ENCODE assay signal across 27 mouse cellular contexts in genomic region chr10:99555021-99555420, GRCm38 (mm10).
"Had no signal": no experiment of that assay in that cellular context is flagged by ENCODE, and none has a peak within 500 bp of the region (broad histone marks: within the 10 kb centered on the region; RNA-seq: fewer than 3 reads in every experiment).

No protein-coding gene starts in this region.

- DNase-seq: cerebellum, adult 18-20 months; cerebellum, adult 2 months; cerebellum, adult 8-10 months; cerebellum, adult 9-10 months; cerebellum, adult 9-11 months; cerebellum, postnatal 10 days; cerebellum, postnatal 14 days; cerebellum, postnatal 25 days; cerebellum, postnatal 36 days; embryo, embryonic 11 days; forebrain, postnatal 0 days; gastrocnemius, adult 2 months; gastrocnemius, postnatal 10 days; gastrocnemius, postnatal 14 days; gastrocnemius, postnatal 25 days; gastrocnemius, postnatal 36 days; heart, adult 18-20 months; heart, adult 2 months had no signal

- H3K36me3 ChIP-seq: embryonic facial prominence, embryonic 10.5 days; embryonic facial prominence, embryonic 12.5 days; embryonic facial prominence, embryonic 13.5 days; embryonic facial prominence, embryonic 15.5 days; forebrain, embryonic 10.5 days had no signal

- H3K9ac ChIP-seq: embryonic facial prominence, embryonic 12.5 days; embryonic facial prominence, embryonic 13.5 days; embryonic facial prominence, embryonic 15.5 days; forebrain, embryonic 13.5 days; forebrain, postnatal 0 days had no signal

- H3K27ac ChIP-seq: embryonic facial prominence, embryonic 10.5 days; embryonic facial prominence, embryonic 12.5 days; embryonic facial prominence, embryonic 13.5 days; embryonic facial prominence, embryonic 15.5 days; forebrain, embryonic 10.5 days; forebrain, embryonic 13.5 days; gastrocnemius, adult 2 months; heart, adult 2 months had no signal

- ATAC-seq: forebrain, embryonic 13.5 days; forebrain, embryonic 14.5 days; forebrain, embryonic 16.5 days; forebrain, postnatal 0 days had no signal

- H3K4me3 ChIP-seq: embryonic facial prominence, embryonic 10.5 days; embryonic facial prominence, embryonic 12.5 days; embryonic facial prominence, embryonic 13.5 days; embryonic facial prominence, embryonic 15.5 days; erythroblast, embryonic 14.5 days; forebrain, embryonic 10.5 days; forebrain, embryonic 13.5 days; gastrocnemius, adult 2 months; heart, adult 2 months had no signal

- H3K9me3 ChIP-seq: embryonic facial prominence, embryonic 12.5 days; embryonic facial prominence, embryonic 13.5 days; embryonic facial prominence, embryonic 15.5 days; forebrain, embryonic 13.5 days had no signal

- H3K4me1 ChIP-seq: forebrain, embryonic 13.5 days had no signal

- H3K27me3 ChIP-seq: embryonic facial prominence, embryonic 12.5 days; embryonic facial prominence, embryonic 13.5 days; embryonic facial prominence, embryonic 15.5 days; forebrain, embryonic 13.5 days had no signal

- H3K4me2 ChIP-seq: embryonic facial prominence, embryonic 12.5 days; embryonic facial prominence, embryonic 15.5 days; forebrain, embryonic 13.5 days had no signal
